Mouse (Mus musculus) heart, postnatal 0 days (tissue): ENCODE results near the gene Ppp1r16b. TPM values are rescaled to one million over a fixed set of nuclear protein-coding genes. Genes with fewer than 3 reads are reported as not detected.

Experiments used
- ATAC-seq: fragments of 200-750 bp; cut with Nextera tagmentation; 2 replicates; pipeline ENCODE4 v1.8.0; 2017; ENCODE audit warnings: low read depth, moderate number of reproducible peaks, moderate library complexity; ENCODE audit not compliant: insufficient read depth
- DNase-seq: peaks from one replicate; pipeline ENCODE4 v3.0.0-alpha.2; 2016; ENCODE audit warnings: low spot score
- H3K27ac ChIP-seq: fragments of 300-500 bp; sonication (generic); 2 replicates; pipeline ENCODE4 v1.5.1; 2014; ENCODE audit warnings: low read depth, mild to moderate bottlenecking
- H3K27me3 ChIP-seq: fragments of 300-500 bp; sonication (generic); 2 replicates; pipeline ENCODE4 v1.6.1; 2014; ENCODE audit warnings: low read length, mixed read lengths; ENCODE audit not compliant: control insufficient read depth, insufficient read depth
- H3K36me3 ChIP-seq: fragments of 300-500 bp; sonication (generic); replicated peaks from 2 replicates; pipeline ENCODE4 v1.6.1; 2014; ENCODE audit warnings: low read length, mixed read lengths; ENCODE audit not compliant: control insufficient read depth, insufficient read depth
- H3K4me1 ChIP-seq: fragments of 300-500 bp; sonication (generic); 2 replicates; pipeline ENCODE4 v1.6.1; 2014; ENCODE audit warnings: antibody characterized with exemption; ENCODE audit not compliant: control insufficient read depth, insufficient read depth
- H3K4me2 ChIP-seq: fragments of 300-500 bp; sonication (generic); 2 replicates; pipeline ENCODE4 v1.6.1; 2014; ENCODE audit warnings: low read depth, mild to moderate bottlenecking, low read length, moderate library complexity
- H3K4me3 ChIP-seq: fragments of 300-500 bp; sonication (generic); 2 replicates; pipeline ENCODE4 v1.5.1; 2014; ENCODE audit warnings: low read depth, low read length
- H3K9ac ChIP-seq: fragments of 300-500 bp; sonication (generic); replicated peaks from 2 replicates; pipeline ENCODE4 v1.6.1; 2014; ENCODE audit warnings: low read depth, low read length, mixed read lengths
- H3K9me3 ChIP-seq: fragments of 300-500 bp; sonication (generic); replicated peaks from 2 replicates; pipeline ENCODE4 v1.6.1; 2016; ENCODE audit warnings: low read length; ENCODE audit not compliant: control insufficient read depth
- CTCF ChIP-seq: IDR thresholded peaks from 2 replicates; pipeline ENCODE4 v1.5.1; 2016; ENCODE audit warnings: antibody characterized with exemption, control low read depth, low read depth
- EP300 ChIP-seq: IDR thresholded peaks from 2 replicates; pipeline ENCODE4 v1.6.1; 2016; ENCODE audit warnings: antibody characterized with exemption, low read depth
- WGBS: fragments of 180-500 bp; shearing (Covaris S2); extraction: QIAGEN DNeasy Blood & Tissue Kit; methylation state at CpG from one replicate; pipeline ENCODE4 v1.1.7; 2014; 5-methylcytosine and 5-hydroxymethylcytosine counted together
- polyA plus RNA-seq: library from polyadenylated mRNA; unstranded; fragments of >200 nt; fragmentation: Nextera tagmentation; extraction: Ambion mirVana; gene quantifications from 2 replicates; pipeline ENCODE4 v1.2.1, GENCODE M21; 2015
- total RNA-seq: library from RNA; depleted of rRNA; stranded (reverse); fragments of >200 nt; gene quantifications from 2 replicates; pipeline ENCODE4 v1.2.3, GENCODE M21; 2014; ENCODE audit warnings: low replicate concordance; rRNA removed

Gene Ppp1r16b
- total RNA-seq (3.7 and 9.1 TPM in 2 replicates), polyA plus RNA-seq (5.0 and 5.1 TPM in 2 replicates)

DNA sequence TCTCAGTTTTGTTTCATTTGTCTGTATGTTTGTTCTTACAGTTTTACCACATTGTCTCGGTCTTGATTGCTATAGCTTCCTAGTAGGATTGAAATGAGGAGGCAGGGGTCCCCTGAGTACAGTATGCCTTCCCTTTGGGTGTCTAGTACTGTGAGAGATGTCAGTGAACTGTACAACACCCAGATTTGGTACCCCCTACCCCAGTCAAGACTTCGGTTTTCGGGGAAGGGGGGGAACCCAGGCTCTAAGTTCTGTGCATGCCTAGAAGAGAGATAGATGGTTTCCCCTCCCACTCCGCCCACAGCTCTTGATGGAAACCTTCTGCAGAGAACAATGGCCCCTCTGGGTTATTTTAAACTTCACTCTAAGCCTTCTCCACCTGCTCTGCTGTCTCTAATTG, at the start of gene Ppp1r16b:
TSS of gene Ppp1r16b (plus strand) at position 301 of the 400 bp plus-strand sequence.
- no peaks in the 10 kb centered on the region for H3K36me3 ChIP-seq
- no peak for DNase-seq
- no peak within 1 kb of the TSS for H3K4me3 ChIP-seq
- TF ChIP-seq EP300 = no peak
- TF ChIP-seq CTCF = no peak
- 57% methylated on average over 4 of the region's 4 CpGs for WGBS
- no peak within 1 kb of the TSS for H3K9ac ChIP-seq
- no peak for ATAC-seq
- H3K4me2 ChIP-seq = no peak within 1 kb of the TSS
- H3K27ac ChIP-seq = peak within 1 kb of the TSS; percentile 50
- peaks cover 43% of the 10 kb centered on the region for H3K27me3 ChIP-seq
- 0 out of 2 replicates have a peak, but pooled peaks cover 7% of the 10 kb centered on the region for H3K4me1 ChIP-seq
- no peaks in the 10 kb centered on the region for H3K9me3 ChIP-seq

DNA sequence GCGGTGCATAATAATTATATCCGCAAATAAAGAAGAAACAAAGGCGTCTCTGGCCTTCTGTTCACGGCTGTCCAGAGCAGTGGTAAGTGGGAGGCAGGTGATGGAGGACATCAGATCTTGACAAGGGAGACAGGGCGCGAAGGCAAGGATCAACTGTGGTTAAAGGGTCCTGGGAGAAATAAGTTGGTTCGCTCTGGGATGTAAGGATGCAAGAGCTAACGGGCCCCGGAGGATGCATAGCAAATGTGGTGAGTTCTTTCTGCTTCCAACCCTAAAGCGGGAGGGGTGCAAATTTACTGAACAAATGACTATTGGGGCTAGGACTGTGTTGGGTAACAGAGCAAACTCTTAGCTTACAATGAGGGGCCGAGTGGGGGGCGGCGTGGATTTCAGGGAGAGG, 49.5 kb upstream of the Ppp1r16b start:
- ATAC-seq (no peak), DNase-seq (no peak)
- Histone ChIP-seq H3K4me3 (no peak overlapping the region), H3K27ac (no peak overlapping the region), H3K4me1 (no peaks in the 10 kb centered on the region), H3K9me3 (no peaks in the 10 kb centered on the region), H3K36me3 (no peaks in the 10 kb centered on the region), H3K4me2 (no peak overlapping the region), H3K9ac (no peak overlapping the region), H3K27me3 (peaks cover 93% of the 10 kb centered on the region)
- TF ChIP-seq CTCF (no peak), EP300 (no peak)
- 5% methylated on average over 13 of the region's 13 CpGs for WGBS

DNA sequence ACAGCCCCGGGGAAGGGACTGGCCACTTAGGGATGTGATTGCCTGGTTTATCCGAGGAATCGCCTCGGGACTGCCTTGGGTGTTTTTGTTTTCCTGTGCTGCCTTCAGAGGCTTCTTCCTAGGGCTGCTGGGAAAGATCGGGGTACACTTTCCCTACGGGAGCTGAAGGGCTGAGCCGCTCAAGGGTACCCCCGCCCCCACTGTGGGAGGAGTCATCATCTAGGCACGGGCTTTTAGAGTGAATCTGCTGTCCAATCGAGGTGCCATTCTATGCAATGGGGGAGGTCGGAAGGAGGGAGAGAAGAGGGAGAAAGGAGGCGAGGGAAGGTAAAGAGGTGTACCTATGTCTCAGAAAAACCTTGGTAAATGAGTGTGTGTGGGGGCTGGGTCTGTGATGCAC, 48.9 kb upstream of the Ppp1r16b start:
- no peak overlapping the region for H3K27ac ChIP-seq
- no peaks in the 10 kb centered on the region for H3K9me3 ChIP-seq
- peaks cover 90% of the 10 kb centered on the region for H3K27me3 ChIP-seq
- DNase-seq = no peak
- TF ChIP-seq EP300 (no peak), CTCF (no peak)
- no peaks in the 10 kb centered on the region for H3K36me3 ChIP-seq
- no peak for ATAC-seq
- no peak overlapping the region for H3K4me2 ChIP-seq
- H3K9ac ChIP-seq = no peak overlapping the region
- no peak overlapping the region for H3K4me3 ChIP-seq
- 2% methylated on average over 12 of the region's 12 CpGs for WGBS
- H3K4me1 ChIP-seq = no peaks in the 10 kb centered on the region

DNA sequence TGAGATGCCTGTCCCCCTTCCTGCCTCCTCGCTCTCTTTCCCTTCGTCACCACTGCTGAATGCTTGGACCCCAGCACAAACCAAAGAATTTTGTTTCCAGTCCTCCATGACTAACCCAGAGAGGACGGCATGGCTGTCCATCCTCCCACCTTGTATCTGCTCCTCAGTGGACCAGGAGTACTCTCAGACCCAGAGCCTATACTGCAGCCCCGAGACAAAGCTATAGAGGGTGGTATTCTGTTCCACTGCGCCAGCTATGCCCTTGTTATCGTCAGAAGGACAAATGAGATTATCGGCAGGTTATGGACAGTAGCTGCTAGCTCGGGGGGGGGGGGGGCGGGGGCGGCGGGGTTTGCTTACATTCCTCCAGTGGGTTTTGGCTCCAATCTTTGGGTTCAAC, 48.4 kb upstream of the Ppp1r16b start:
- no peak overlapping the region for H3K27ac ChIP-seq
- no peak for TF ChIP-seq EP300
- TF ChIP-seq CTCF = no peak
- DNase-seq (no peak), ATAC-seq (no peak)
- 6% methylated on average over 11 of the region's 11 CpGs for WGBS
- no peak overlapping the region for H3K9ac ChIP-seq
- H3K4me2 ChIP-seq = no peak overlapping the region
- peaks cover 85% of the 10 kb centered on the region for H3K27me3 ChIP-seq
- H3K36me3 ChIP-seq = no peaks in the 10 kb centered on the region
- no peaks in the 10 kb centered on the region for H3K9me3 ChIP-seq
- no peak overlapping the region for H3K4me3 ChIP-seq
- H3K4me1 ChIP-seq = no peaks in the 10 kb centered on the region

DNA sequence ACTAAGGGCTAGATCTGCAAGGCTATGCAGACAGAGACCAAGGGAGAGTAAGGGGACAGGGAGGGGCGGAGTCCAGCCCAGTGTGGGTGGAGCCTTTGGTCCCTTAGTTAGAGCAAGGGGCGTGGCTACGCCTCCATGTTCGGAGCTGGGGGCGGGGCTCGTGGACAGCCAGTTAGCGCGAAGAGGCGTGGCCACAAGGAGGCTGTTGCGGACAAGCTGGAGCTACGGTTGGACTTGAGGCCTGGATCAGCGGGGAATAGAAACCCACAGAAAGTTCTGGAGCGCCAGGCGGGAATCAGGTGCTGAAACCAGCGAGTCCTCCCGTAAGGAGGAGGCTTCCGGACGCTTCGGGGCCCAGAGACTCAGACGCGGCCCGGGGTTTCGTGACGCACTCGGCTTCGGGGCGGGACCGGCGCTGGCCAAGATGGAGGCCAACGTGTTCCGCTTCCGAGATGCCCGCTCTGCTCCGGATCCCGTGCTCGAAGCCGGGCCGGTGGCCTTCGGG, 40.4 kb upstream of the Ppp1r16b start, which contains the start of gene Actr5:
TSS of gene Actr5 (plus strand) at position 171 of the 505 bp plus-strand sequence.
- ATAC-seq = peak; percentile 98
- H3K9ac ChIP-seq = peak within 1 kb of the TSS; percentile 85
- H3K9me3 ChIP-seq = no peaks in the 10 kb centered on the region
- H3K27me3 ChIP-seq = peaks cover 6% of the 10 kb centered on the region
- H3K4me3 ChIP-seq = peak within 1 kb of the TSS; percentile 95
- TF ChIP-seq EP300 = no peak
- TF ChIP-seq CTCF = no peak
- peaks cover 30% of the 10 kb centered on the region for H3K36me3 ChIP-seq
- WGBS = under 1% methylated on average over 39 of the region's 39 CpGs
- peak within 1 kb of the TSS; percentile 88 for H3K27ac ChIP-seq
- peaks cover 4% of the 10 kb centered on the region; the same call in 1 of the 2 replicates for H3K4me1 ChIP-seq
- peak within 1 kb of the TSS; percentile 86 for H3K4me2 ChIP-seq
- peak; percentile 99 for DNase-seq

DNA sequence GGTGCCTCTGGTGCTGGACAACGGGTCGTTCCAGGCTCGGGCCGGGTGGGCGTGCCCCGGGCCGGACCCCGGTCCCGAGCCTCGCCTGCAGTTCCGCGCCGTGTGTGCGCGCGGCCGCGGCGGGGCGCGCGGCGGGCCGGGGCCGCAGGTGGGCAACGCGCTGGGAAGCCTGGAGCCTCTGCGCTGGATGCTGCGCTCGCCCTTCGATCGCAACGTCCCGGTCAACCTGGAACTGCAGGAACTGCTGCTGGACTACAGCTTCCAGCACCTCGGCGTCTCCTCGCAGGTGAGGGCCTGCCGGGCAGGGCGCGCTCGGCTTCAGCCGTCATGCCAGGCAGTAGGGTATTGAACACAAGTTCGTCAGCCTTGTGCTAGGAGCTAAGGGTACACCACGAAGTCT, 40.0 kb upstream of the Ppp1r16b start:
- Histone ChIP-seq H3K36me3 (peaks cover 34% of the 10 kb centered on the region), H3K27me3 (peaks cover 6% of the 10 kb centered on the region), H3K4me1 (peaks cover 4% of the 10 kb centered on the region; the same call in 1 of the 2 replicates), H3K9ac (peak overlapping the region; percentile 85), H3K4me3 (peak overlapping the region; percentile 95), H3K9me3 (no peaks in the 10 kb centered on the region), H3K27ac (peak overlapping the region; percentile 88), H3K4me2 (peak overlapping the region; percentile 86)
- no peak for TF ChIP-seq CTCF
- no peak for TF ChIP-seq EP300
- under 1% methylated on average over 44 of the region's 44 CpGs for WGBS
- no peak for DNase-seq
- ATAC-seq = peak; percentile 38; the same call in 1 of the 2 replicates
